Mouse (Mus musculus) right cerebral cortex, postnatal 14 days (tissue): ENCODE data around the gene Gm5788.
A peak's percentile ranks its signal among the peaks of the same experiment; 100 is the strongest.
"Not testable (repeated sequence)": the region's sequence is repeated elsewhere in the genome, so short reads cannot be mapped to it uniquely, and the experiment has no call there.

Experiments used
- DNase-seq: peaks from one replicate; pipeline ENCODE4 v3.0.0; 2022

Gene Gm5788

DNA sequence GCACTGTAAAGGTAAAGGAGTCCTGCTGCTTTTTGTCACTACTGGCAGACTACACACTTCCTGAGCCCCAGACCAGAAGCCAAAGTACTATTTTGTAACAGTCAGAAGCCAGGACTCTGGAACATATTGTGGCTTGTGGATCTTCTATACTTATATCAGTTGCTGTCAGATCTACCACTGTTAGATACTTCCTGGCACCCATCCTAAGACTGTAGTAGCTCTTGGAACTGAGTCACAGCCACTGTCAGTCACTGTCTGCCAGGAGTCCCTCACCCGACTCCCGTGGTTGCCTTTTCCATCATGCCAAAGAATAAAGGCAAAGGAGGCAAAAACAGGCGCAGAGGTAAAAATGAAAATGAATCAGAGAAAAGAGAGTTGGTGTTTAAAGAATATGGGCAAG, at the start of gene Gm5788:
Gene Gm5788, plus strand, starts transcription at position 301 of the 400 bp plus-strand sequence.
- not testable (repeated sequence) for DNase-seq

DNA sequence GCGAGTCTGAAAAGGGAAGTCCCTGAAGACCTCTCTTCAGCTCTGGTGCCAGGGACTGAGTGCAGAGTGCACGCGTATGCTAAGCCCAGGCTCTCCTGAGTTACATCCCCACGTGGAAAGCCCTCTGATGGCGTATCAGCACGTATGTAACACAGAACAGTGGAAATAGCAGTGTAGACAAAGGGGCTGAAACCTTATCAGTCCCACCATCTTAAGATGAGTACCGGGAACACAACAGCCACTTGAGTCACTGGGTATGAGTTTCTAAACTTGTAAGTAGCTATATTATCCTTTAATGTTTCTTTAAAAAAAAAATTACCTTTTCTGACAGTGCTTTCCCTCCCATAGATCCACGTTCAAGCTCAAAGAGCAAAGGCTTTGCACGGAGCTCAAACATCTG, 45.1 kb upstream of the Gm5788 start:
- no peak for DNase-seq

- DNase-seq = no peak
These were observed 29.7 kb upstream of the Gm5788 start for GRCm38 (mm10) chr12:87464678-87465297.

DNA sequence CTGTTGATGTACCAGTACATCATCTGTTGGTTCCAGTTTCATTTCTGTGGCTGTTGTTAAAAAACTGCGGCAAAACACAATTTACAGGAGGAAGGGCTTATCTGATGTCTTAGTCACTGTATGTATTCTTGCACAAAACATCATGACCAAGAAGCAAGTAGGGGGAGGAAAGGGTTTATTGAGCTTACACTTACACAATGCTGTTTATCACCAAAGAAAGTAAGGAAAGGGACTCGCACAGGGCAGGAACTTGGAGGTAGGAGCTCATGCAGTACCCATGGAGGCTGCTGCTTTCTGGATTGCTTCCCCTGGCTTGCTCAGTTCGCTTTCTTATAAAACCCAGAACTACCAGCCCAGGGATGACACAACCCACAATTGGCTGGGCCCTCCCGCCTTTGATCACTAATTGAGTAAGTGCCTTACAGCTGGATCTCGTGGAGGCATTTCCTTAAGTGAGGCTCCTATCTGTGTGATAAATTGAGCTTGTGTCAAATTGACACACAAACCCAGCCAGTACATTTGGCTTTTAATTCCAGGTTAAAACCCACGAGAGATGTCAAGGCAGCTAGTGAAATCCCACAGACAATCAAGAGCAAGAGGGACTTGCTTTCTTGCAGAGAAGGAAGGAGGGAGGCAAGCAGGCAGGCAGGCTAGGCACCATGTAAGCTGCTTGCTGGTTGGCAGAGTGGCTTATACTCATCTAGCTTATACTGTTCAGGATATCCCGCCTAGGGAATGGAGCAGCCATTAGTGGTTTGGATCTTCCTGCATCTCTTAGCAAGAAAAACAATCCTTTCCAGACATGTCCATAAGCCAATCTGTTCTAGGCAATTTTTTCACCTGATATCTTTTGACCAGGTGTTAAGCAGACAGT, 24.0 kb upstream of the Gm5788 start:
- DNase-seq = no peak

DNA sequence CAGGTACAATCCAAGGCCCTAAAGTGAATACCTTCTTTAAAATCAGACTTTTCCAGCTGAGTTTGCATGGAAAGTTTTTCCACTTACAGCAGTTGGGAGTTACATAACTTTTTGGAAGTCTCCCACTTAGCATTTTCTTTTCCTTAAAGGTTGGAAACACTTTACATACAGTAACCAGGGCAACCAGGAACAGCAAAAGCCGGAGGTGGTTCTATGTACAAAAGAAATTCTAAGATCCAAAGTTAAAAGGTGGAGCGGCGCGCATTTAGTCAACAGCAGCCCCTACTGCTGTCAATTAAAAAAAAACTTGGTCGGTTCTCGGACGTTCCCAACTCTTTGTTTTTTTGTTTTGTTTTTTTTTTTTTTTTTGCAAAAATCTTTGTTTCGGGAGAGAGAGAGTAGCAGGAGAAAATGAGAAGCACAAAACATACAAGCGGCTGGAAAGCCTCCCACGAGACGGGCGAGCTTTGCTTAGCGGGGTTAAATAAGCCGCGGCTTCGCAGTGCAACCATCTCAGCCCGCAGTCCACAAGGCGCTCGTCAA, 23.0 kb upstream of the Gm5788 start:
- no peak for DNase-seq

- DNase-seq = peak; percentile 94
These were observed 22.3 kb upstream of the Gm5788 start, which contains the start of gene Snw1 for GRCm38 (mm10) chr12:87471964-87472786. Snw1 (minus strand) TSS chr12:87472274.

GRCm38 (mm10) chr12:87474756-87475155, 19.8 kb upstream of the Gm5788 start:
- DNase-seq = no peak

GRCm38 (mm10) chr12:87482482-87482881, 12.0 kb upstream of the Gm5788 start:
- not testable (repeated sequence) for DNase-seq

DNA sequence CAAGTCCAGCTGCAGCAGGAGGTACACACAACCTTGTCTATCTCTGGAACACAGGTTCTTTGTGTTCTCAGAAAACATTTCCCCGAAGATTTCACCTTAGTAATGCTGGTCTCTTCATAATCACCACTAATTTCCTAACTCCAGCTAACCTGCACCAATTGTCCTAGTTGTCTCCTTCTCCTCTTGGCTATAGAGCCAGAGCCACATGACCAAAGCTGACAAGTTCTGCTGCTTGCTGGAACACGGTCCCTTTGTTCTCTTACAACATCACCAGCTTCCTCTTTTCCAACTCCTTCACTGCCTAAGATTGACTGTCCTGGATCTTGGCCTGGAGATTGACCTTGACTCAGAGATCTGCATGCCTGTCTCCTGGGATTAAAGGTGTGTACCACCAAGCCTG, 5.8 kb upstream of the Gm5788 start:
- not testable (repeated sequence) for DNase-seq

GRCm38 (mm10) chr12:87514016-87514415, 19.5 kb downstream of the Gm5788 start, which contains the start of gene Gm8300:
Gm8300 (plus strand) TSS chr12:87514316.
- not testable (repeated sequence) for DNase-seq

- not testable (repeated sequence) for DNase-seq
These were observed 25.1 kb downstream of the Gm5788 start for GRCm38 (mm10) chr12:87519616-87520015.

GRCm38 (mm10) chr12:87543927-87544326, 49.4 kb downstream of the Gm5788 start:
- DNase-seq = no peak
